7 mouse cellular contexts compared by ENCODE assay signal in the genomic region with DNA sequence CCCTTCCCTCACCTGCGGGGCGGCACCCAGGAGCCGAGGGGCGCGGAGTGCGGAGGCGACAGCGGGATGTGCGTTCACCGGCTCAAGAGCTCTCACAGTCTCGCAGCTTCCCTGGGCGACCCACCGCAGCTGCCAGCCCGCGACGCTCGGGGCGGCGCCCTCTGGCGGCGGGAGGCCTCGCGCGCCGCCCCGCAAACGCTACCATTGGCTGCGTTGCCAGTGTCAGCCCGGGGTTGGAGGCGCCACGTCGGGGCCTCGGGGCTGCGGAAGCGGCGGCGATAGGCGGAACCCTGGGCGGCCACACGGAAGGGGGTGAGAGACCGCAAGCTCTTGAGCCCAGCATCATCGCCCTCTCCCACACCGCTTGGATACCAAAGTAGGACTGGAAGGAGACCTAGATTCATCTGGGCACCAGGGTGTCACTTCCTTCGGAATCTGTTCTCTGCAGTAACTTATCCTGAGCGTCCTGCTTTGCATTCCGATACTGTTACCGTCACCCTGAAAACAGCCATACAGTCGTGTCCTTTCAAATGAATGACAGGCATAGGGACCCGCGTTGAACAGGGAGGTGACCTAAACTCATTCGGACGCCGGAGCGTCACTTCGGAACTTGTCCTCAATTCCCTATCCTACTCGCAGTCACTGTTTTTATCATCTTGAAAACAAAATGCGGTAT. TPM values are rescaled to one million over a fixed set of nuclear protein-coding genes. Genes with fewer than 3 reads are reported as not detected.
DNase-seq lines count a peak whose midpoint lies in the region; ATAC-seq lines count a peak whose summit lies in the region.

TSS of gene Zc3h7a (minus strand) at position 186 of the 676 bp plus-strand sequence.

- peaks cover 24% of the 10 kb centered on the region; the same call in 1 of the 2 replicates for H3K4me1 ChIP-seq in intestine, embryonic 16.5 days (ENCODE audit: control insufficient read depth, insufficient read depth, low read length)
- peaks cover 5% of the 10 kb centered on the region; the same call in 1 of the 2 replicates for H3K4me1 ChIP-seq in midbrain, embryonic 11.5 days (ENCODE audit: control insufficient read depth, insufficient read depth, low read length)

- peak within 1 kb of the TSS; percentile 97 for H3K4me3 ChIP-seq in intestine, embryonic 16.5 days (ENCODE audit: low read length)
- peak within 1 kb of the TSS; percentile 87 for H3K4me3 ChIP-seq in midbrain, embryonic 11.5 days (ENCODE audit: low read depth, low read length)

- H3K9ac ChIP-seq in intestine, embryonic 16.5 days (ENCODE audit: low read depth, low read length), result peak within 1 kb of the TSS; percentile 95
- H3K9ac ChIP-seq in midbrain, embryonic 11.5 days (ENCODE audit: low read length), result peak within 1 kb of the TSS; percentile 85

- ATAC-seq in intestine, embryonic 16.5 days, result peak; percentile 96
- peak; percentile 92 for ATAC-seq in midbrain, embryonic 11.5 days (ENCODE audit: low FRiP score)

- H3K27ac ChIP-seq in intestine, embryonic 16.5 days (ENCODE audit: low read length), result peak within 1 kb of the TSS; percentile 94
- H3K27ac ChIP-seq in midbrain, embryonic 11.5 days (ENCODE audit: low read depth, low read length), result peak within 1 kb of the TSS; percentile 78

- no peaks in the 10 kb centered on the region for H3K36me3 ChIP-seq in intestine, embryonic 16.5 days (ENCODE audit: control insufficient read depth, insufficient read depth, low read length)
- no peaks in the 10 kb centered on the region for H3K36me3 ChIP-seq in midbrain, embryonic 11.5 days (ENCODE audit: control insufficient read depth, insufficient read depth, low read length)

- H3K9me3 ChIP-seq in intestine, embryonic 16.5 days (ENCODE audit: control insufficient read depth, low read length), result no peaks in the 10 kb centered on the region
- H3K9me3 ChIP-seq in midbrain, embryonic 11.5 days (ENCODE audit: control insufficient read depth, low read length), result no peaks in the 10 kb centered on the region

- intact Hi-C loops in left cerebral cortex, postnatal 36 days (cut with DNase I), result loop anchor here (1.0 to 5.0 kb wide), 3 partner anchors 44 to 304 kb away; partner anchors contain the start of genes Gspt1 and Txndc11

- under 1% methylated on average over 50 of the region's 57 CpGs for WGBS in intestine, embryonic 16.5 days
- under 1% methylated on average over 56 of the region's 57 CpGs for WGBS in midbrain, embryonic 11.5 days

- peak; percentile 95 for DNase-seq in adrenal gland, adult 2 months
- DNase-seq in embryo, embryonic 11.5 days (ENCODE audit: low read depth, low spot score), result peak; percentile 85
- peak; percentile 89 to 91 for DNase-seq in gastrocnemius, postnatal 4 days (ENCODE audit: low spot score in 2 of 2)
- DNase-seq in left cerebral cortex, postnatal 36 days (ENCODE audit: low spot score in 2 of 2), result peak; percentile 89 to 93
- DNase-seq in midbrain, embryonic 11.5 days (ENCODE audit: low spot score, missing footprints), result peak; percentile 99
- peak; percentile 86 for DNase-seq in skeletal muscle tissue, adult 2 months (ENCODE audit: low read depth, low spot score)

- H3K4me2 ChIP-seq in intestine, embryonic 16.5 days (ENCODE audit: low read depth, low read length), result peak within 1 kb of the TSS; percentile 88
- peak within 1 kb of the TSS; percentile 76 for H3K4me2 ChIP-seq in midbrain, embryonic 11.5 days

- H3K27me3 ChIP-seq in intestine, embryonic 16.5 days (replicated peaks; ENCODE audit: control insufficient read depth, insufficient read depth, low read length), result no peaks in the 10 kb centered on the region
- H3K27me3 ChIP-seq in midbrain, embryonic 11.5 days (ENCODE audit: control insufficient read depth, insufficient read depth, low read length), result no peaks in the 10 kb centered on the region

RNA-seq across cellular contexts. Expression of gene Zc3h7a, which starts in this region (rescaled TPM):
- total RNA-seq in adrenal gland, adult 2 months (2021), result 10 to 100 TPM; 46.7 to 79.2 TPM
- 12.3 and 15.0 TPM in 2 replicates for polyA plus RNA-seq in adrenal gland, adult 2 months (2012; rRNA removed)
- 10 to 100 TPM; 50.3 to 67.3 TPM for total RNA-seq in gastrocnemius, postnatal 4 days (2021)
- 79.3 and 83.6 TPM in 2 replicates for polyA plus RNA-seq in intestine, embryonic 16.5 days (2015; fragmentation: Nextera tagmentation; extraction: Ambion mirVana)
- total RNA-seq in left cerebral cortex, postnatal 36 days (2021), result 10 to 100 TPM; 49.7 to 84.5 TPM
- polyA plus RNA-seq in midbrain, embryonic 11.5 days (2014; fragmentation: Nextera tagmentation; extraction: Ambion mirVana), result 82.2 and 87.5 TPM in 2 replicates

Comparison
In these comparisons a context has a peak if more than half of its experiments do, and no peak if none do; other contexts are left out.
1. Peak in every context shown above with its lines: DNase-seq, ATAC-seq, H3K4me3 ChIP-seq and H3K27ac ChIP-seq.